Mouse (Mus musculus) heart, embryonic 11.5 days (tissue): Measurements from ENCODE around the gene Olfr1419. TPM values are rescaled to one million over a fixed set of nuclear protein-coding genes. Genes with fewer than 3 reads are reported as not detected.
"Not testable (repeated sequence)": the region's sequence is repeated elsewhere in the genome, so short reads cannot be mapped to it uniquely, and the experiment has no call there.

ENCODE experiments used
- ATAC-seq: fragments of 200-750 bp; cut with Nextera tagmentation; replicated peaks from 2 replicates; pipeline ENCODE4 v1.8.0; 2017; ENCODE audit warnings: moderate library complexity; ENCODE audit not compliant: insufficient number of reproducible peaks, low FRiP score, low TSS enrichment
- H3K27ac ChIP-seq: fragments of 300-500 bp; sonication (generic); 2 replicates; pipeline ENCODE4 v1.5.1; 2014; ENCODE audit warnings: mild to moderate bottlenecking, low read depth, low read length
- H3K27me3 ChIP-seq: fragments of 300-500 bp; sonication (generic); 2 replicates; pipeline ENCODE4 v1.6.1; 2014; ENCODE audit warnings: mild to moderate bottlenecking, low read length, mixed read lengths; ENCODE audit not compliant: control insufficient read depth, insufficient read depth
- H3K36me3 ChIP-seq: fragments of 300-500 bp; sonication (generic); 2 replicates; pipeline ENCODE4 v1.6.1; 2014; ENCODE audit warnings: mild to moderate bottlenecking, low read length, moderate library complexity, mixed read lengths; ENCODE audit not compliant: control insufficient read depth, insufficient read depth
- H3K4me1 ChIP-seq: fragments of 300-500 bp; sonication (generic); 2 replicates; pipeline ENCODE4 v1.6.1; 2014; ENCODE audit warnings: low read length; ENCODE audit not compliant: control insufficient read depth, insufficient read depth
- H3K4me2 ChIP-seq: fragments of 300-500 bp; sonication (generic); 2 replicates; pipeline ENCODE4 v1.6.1; 2014; ENCODE audit warnings: mild to moderate bottlenecking, moderate library complexity
- H3K4me3 ChIP-seq: fragments of 300-500 bp; sonication (generic); 2 replicates; pipeline ENCODE4 v1.5.1; 2014; ENCODE audit warnings: low read depth, low read length
- H3K9ac ChIP-seq: fragments of 300-500 bp; sonication (generic); 2 replicates; pipeline ENCODE4 v1.6.1; 2014; ENCODE audit warnings: mild to moderate bottlenecking, low read depth, low read length, moderate library complexity
- H3K9me3 ChIP-seq: fragments of 300-500 bp; sonication (generic); replicated peaks from 2 replicates; pipeline ENCODE4 v1.6.1; 2016; ENCODE audit warnings: low read length; ENCODE audit not compliant: control insufficient read depth
- WGBS: fragments of 180-500 bp; shearing (Covaris S2); extraction: QIAGEN DNeasy Blood & Tissue Kit; methylation state at CpG from one replicate; pipeline ENCODE4 v1.1.7; 2014; ENCODE audit not compliant: insufficient replicate concordance; 5-methylcytosine and 5-hydroxymethylcytosine counted together
- polyA plus RNA-seq: library from polyadenylated mRNA; unstranded; fragments of >200 nt; fragmentation: Nextera tagmentation; extraction: Ambion mirVana; gene quantifications from 2 replicates; pipeline ENCODE4 v1.2.1, GENCODE M21; 2014

Gene Olfr1419
- polyA plus RNA-seq, 1 experiment from 2014 or later, result not detected

- H3K4me2 ChIP-seq, result peak overlapping the region; percentile 42
- 39% methylated on average over 22 of the region's 22 CpGs for WGBS
- not testable (repeated sequence) for H3K27me3 ChIP-seq, H3K4me3 ChIP-seq, H3K4me1 ChIP-seq, ATAC-seq, H3K27ac ChIP-seq, H3K9me3 ChIP-seq, H3K9ac ChIP-seq, H3K36me3 ChIP-seq
Measured at GRCm38 (mm10) chr19:11878404-11878803, 3.5 kb upstream of the Olfr1419 start.

DNA sequence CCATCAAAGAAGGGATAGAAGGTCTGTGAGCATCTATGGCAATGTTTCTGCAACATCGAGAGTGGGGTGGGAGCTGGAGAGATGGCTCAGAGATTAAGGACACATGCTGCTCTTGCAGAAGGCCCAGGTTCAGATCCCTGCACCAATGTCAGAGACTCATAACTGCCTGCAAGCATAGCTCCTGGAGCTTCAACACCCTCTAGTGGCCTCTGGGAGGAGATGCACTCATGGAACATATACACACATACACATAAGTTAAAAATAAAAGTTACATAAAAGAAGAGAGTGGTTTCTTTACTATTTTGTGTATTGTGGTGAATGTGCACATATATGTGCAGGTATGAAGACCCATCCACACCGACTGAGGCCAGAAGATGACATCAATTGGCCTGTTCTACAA is 7.1 kb downstream of the Olfr1419 start:
- no peak overlapping the region for H3K4me3 ChIP-seq
- no peaks in the 10 kb centered on the region for H3K36me3 ChIP-seq
- WGBS, result 69% methylated on average over 2 of the region's 2 CpGs
- H3K9me3 ChIP-seq, result no peaks in the 10 kb centered on the region
- no peak overlapping the region for H3K27ac ChIP-seq
- no peak overlapping the region for H3K9ac ChIP-seq
- no peak for ATAC-seq
- H3K27me3 ChIP-seq, result no peaks in the 10 kb centered on the region
- no peak overlapping the region for H3K4me2 ChIP-seq
- H3K4me1 ChIP-seq, result no peaks in the 10 kb centered on the region

GRCm38 (mm10) chr19:11860966-11861365 is 13.9 kb downstream of the Olfr1419 start, which contains the start of gene Olfr1418:
Gene Olfr1418 (minus strand): TSS chr19:11861066.
- Histone ChIP-seq H3K9me3 (no peaks in the 10 kb centered on the region), H3K27me3 (no peaks in the 10 kb centered on the region), H3K4me2 (no peak within 1 kb of the TSS), H3K4me3 (no peak within 1 kb of the TSS), H3K36me3 (no peaks in the 10 kb centered on the region), H3K27ac (no peak within 1 kb of the TSS), H3K9ac (no peak within 1 kb of the TSS), H3K4me1 (no peaks in the 10 kb centered on the region)
- ATAC-seq, result no peak
- 90% methylated on average over 1 of the region's 1 CpGs for WGBS

DNA sequence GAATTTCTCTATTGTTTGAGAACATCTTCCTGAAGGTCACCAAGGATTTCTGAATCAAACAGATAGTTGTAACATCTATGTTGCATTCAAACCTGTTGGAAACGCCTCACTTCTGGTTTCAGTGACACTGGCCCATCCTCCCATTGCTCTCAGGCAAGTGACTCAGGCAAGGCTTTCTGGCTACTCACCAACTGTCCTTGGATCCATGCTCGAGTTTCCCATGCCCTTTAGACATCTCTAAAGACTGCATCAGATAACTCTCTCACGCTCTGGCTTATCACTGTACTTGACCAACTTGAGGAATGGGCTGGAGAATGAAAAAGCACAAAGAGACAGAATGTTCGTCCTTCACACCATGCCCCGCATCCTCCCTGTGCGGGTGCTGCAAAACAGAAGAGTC is 18.4 kb downstream of the Olfr1419 start:
- Histone ChIP-seq H3K27me3 (no peaks in the 10 kb centered on the region), H3K36me3 (no peaks in the 10 kb centered on the region), H3K9ac (no peak overlapping the region), H3K4me1 (no peaks in the 10 kb centered on the region), H3K4me3 (no peak overlapping the region), H3K4me2 (no peak overlapping the region), H3K27ac (no peak overlapping the region), H3K9me3 (no peaks in the 10 kb centered on the region)
- no peak for ATAC-seq
- 57% methylated on average over 6 of the region's 6 CpGs for WGBS

GRCm38 (mm10) chr19:11854821-11855220 is 20.1 kb downstream of the Olfr1419 start:
- no peaks in the 10 kb centered on the region for H3K36me3 ChIP-seq
- H3K4me1 ChIP-seq, result no peaks in the 10 kb centered on the region
- no peak for ATAC-seq
- no peak overlapping the region for H3K27ac ChIP-seq
- H3K4me2 ChIP-seq, result no peak overlapping the region
- H3K9me3 ChIP-seq, result no peaks in the 10 kb centered on the region
- H3K9ac ChIP-seq, result no peak overlapping the region
- no peaks in the 10 kb centered on the region for H3K27me3 ChIP-seq
- H3K4me3 ChIP-seq, result no peak overlapping the region
- 86% methylated on average over 2 of the region's 2 CpGs for WGBS

DNA sequence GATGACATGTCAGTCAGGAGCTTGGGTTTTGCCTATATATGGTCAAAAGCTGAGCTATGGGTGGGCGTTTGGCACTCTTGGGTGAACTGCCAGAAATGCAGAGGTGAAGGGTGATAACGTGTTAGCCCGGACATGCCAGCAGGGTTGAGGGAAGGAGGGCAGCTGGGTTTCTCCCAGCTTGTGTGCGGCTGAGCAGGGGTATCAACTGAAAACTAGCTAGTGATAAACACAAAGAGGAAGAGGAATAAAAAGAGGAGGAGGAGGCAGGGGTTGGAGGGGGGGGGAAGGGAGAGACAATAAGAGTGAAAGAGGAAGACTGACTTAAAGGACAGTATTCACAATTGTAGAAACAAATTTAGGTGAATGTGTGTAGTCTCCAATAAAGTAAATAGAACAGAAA is 22.3 kb downstream of the Olfr1419 start:
- H3K4me3 ChIP-seq, result no peak overlapping the region

GRCm38 (mm10) chr19:11846333-11846732 is 28.6 kb downstream of the Olfr1419 start:
- Histone ChIP-seq H3K4me2 (no peak overlapping the region), H3K9me3 (no peaks in the 10 kb centered on the region), H3K9ac (no peak overlapping the region), H3K36me3 (no peaks in the 10 kb centered on the region), H3K27ac (no peak overlapping the region), H3K4me1 (no peaks in the 10 kb centered on the region), H3K27me3 (no peaks in the 10 kb centered on the region), H3K4me3 (no peak overlapping the region)
- 76% methylated on average over 4 of the region's 4 CpGs for WGBS
- no peak for ATAC-seq

More for the DNA sequence above, 22.3 kb downstream of the Olfr1419 start:
- no peak overlapping the region for H3K9ac ChIP-seq
- H3K4me1 ChIP-seq, result no peaks in the 10 kb centered on the region
- H3K27ac ChIP-seq, result no peak overlapping the region
- H3K27me3 ChIP-seq, result no peaks in the 10 kb centered on the region
- H3K36me3 ChIP-seq, result no peaks in the 10 kb centered on the region
- H3K4me2 ChIP-seq, result no peak overlapping the region
- WGBS, result 32% methylated on average over 4 of the region's 4 CpGs
- H3K9me3 ChIP-seq, result no peaks in the 10 kb centered on the region
- no peak for ATAC-seq

DNA sequence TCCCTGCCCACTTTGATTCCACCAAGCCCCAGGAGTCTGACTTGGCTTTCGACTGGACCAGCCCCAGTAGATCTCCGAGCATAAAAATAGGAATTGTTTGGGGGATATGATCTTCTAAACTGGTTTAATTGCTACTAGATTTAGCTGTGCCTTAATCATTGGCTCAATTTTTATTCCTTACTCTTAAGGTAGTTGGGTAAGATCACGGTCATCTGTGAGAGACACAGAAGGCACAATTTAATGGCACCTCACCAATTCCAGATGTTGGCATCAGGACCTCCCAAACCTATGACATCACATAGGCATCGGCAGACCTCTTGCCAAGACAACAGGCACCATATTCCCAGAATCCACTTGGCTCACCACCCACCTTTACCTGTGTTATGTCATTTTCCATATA is 35.8 kb downstream of the Olfr1419 start, which contains the start of gene Olfr1417:
Gene Olfr1417, minus strand, starts transcription at position 101 of the 400 bp plus-strand sequence.
- Histone ChIP-seq H3K4me1 (no peaks in the 10 kb centered on the region), H3K36me3 (no peaks in the 10 kb centered on the region), H3K9ac (no peak within 1 kb of the TSS), H3K27me3 (no peaks in the 10 kb centered on the region), H3K9me3 (no peaks in the 10 kb centered on the region), H3K27ac (no peak within 1 kb of the TSS), H3K4me3 (no peak within 1 kb of the TSS), H3K4me2 (no peak within 1 kb of the TSS)
- ATAC-seq, result no peak
- WGBS, result 82% methylated on average over 4 of the region's 4 CpGs

DNA sequence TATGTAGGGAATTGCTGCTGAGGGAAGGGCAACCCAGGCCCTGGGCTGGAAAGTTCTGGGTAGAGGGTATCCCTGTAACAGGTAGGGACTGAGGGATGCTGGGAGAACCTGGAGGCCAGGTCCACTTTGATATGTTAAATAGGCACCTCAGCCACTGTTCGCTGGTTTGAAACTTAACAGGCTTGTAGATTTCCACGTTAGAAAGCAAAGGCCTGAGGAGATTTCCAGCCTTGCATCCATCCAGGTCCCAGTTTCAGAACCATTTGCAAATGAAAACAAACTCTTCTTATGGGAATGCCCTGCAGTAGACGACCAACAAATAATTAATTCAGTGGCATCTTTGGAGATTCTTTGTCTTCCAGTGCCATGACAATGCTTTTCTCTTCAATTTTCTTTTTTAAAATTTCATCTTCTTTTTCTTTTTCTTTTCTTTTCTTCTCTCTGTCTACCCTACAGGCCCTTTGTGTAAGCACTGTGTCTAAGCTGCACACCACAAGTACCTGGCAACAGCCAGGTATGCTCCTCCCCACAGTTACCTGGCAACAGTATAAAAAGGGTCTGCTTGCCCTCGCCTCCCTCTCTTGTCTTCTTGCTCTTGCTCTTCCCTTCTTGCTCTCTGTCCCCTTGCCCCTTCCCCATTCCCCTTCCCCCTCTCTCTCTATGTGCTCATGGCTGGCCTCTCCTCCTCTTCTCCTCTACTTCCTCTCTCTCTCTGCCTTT is 51.4 kb downstream of the Olfr1419 start:
- no peak for ATAC-seq
- 29% methylated on average over 4 of the region's 4 CpGs for WGBS

More for the DNA sequence above, 51.4 kb downstream of the Olfr1419 start:
- H3K4me3 ChIP-seq, result no peak overlapping the region
- no peaks in the 10 kb centered on the region for H3K36me3 ChIP-seq
- H3K27ac ChIP-seq, result no peak overlapping the region
- peaks cover 2% of the 10 kb centered on the region; the same call in 1 of the 2 replicates for H3K4me1 ChIP-seq
- H3K27me3 ChIP-seq, result peaks cover 2% of the 10 kb centered on the region; the same call in 1 of the 2 replicates
- H3K9me3 ChIP-seq, result no peaks in the 10 kb centered on the region
- H3K9ac ChIP-seq, result no peak overlapping the region
- H3K4me2 ChIP-seq, result no peak overlapping the region
